Mouse (Mus musculus) brain, embryonic 14.5 days (tissue): ENCODE data around the gene Lhx1.

Experiments used
- CTCF ChIP-seq: fragments of 200-500 bp; IDR thresholded peaks from 2 replicates; pipeline ENCODE4 v1.5.1; 2012; ENCODE audit warnings: inconsistent platforms, mild to moderate bottlenecking, moderate library complexity, borderline replicate concordance; ENCODE audit not compliant: insufficient read depth, insufficient read length; ENCODE audit errors: extremely low read depth
- POLR2A ChIP-seq: fragments of 200-500 bp; IDR thresholded peaks from 2 replicates; pipeline ENCODE4 v1.6.1; 2012; ENCODE audit warnings: mild to moderate bottlenecking, inconsistent platforms, borderline replicate concordance; ENCODE audit not compliant: poor library complexity, insufficient read depth, insufficient read length, severe bottlenecking; ENCODE audit errors: extremely low read depth

- no peak for TF ChIP-seq CTCF
- TF ChIP-seq POLR2A: no peak
These were observed 36.2 kb upstream of the Lhx1 start for GRCm38 (mm10) chr11:84561546-84561945.
